9 mouse cellular contexts compared by ENCODE assay signal in genomic region chr4:145295589-145296300, GRCm38 (mm10). TPM values are rescaled to one million over a fixed set of nuclear protein-coding genes. Genes with fewer than 3 reads are reported as not detected.
DNase-seq lines count a peak whose midpoint lies in the region; ATAC-seq and TF ChIP-seq lines count a peak whose summit lies in the region.
"Had no signal": no experiment of that assay in that cellular context is flagged by ENCODE, and none has a peak within 500 bp of the region (broad histone marks: within the 10 kb centered on the region; RNA-seq: fewer than 3 reads in every experiment).

No protein-coding gene starts in this region.

- H3K4me3 ChIP-seq in forebrain, embryonic 10.5 days = no peak overlapping the region
- H3K4me3 ChIP-seq in forebrain, embryonic 13.5 days = no peak overlapping the region
- no peak overlapping the region for H3K4me3 ChIP-seq in MEL (ENCODE audit: control insufficient read depth in 1 of 2, insufficient read depth in 1 of 2, low read depth in 2 of 2, low read length in 2 of 2)
- H3K4me3 ChIP-seq in small intestine, adult 2 months (ENCODE audit: low read depth, low read length) = no peak overlapping the region
- H3K4me3 ChIP-seq: lung, embryonic 15.5 days had no signal

- no peak for TF ChIP-seq EP300 in MEL (IDR thresholded peaks at IDR 0.05; ENCODE audit: low read depth in 1 of 2, low read length in 2 of 2)

- no peaks in the 10 kb centered on the region for H3K4me1 ChIP-seq in forebrain, embryonic 10.5 days
- no peaks in the 10 kb centered on the region for H3K4me1 ChIP-seq in forebrain, embryonic 13.5 days
- 0 out of 4 replicates have a peak, but pooled peaks cover 0 to 7% of the 10 kb centered on the region in 2 experiments for H3K4me1 ChIP-seq in MEL (ENCODE audit: control insufficient read depth in 1 of 2, insufficient read depth in 2 of 2, low read length in 2 of 2)
- H3K4me1 ChIP-seq in small intestine, adult 2 months (ENCODE audit: control insufficient read depth, insufficient read depth, insufficient read length, low read length) = no peaks in the 10 kb centered on the region; the same call in 1 of the 2 replicates
- H3K4me1 ChIP-seq: lung, embryonic 15.5 days had no signal

- no peak overlapping the region for H3K27ac ChIP-seq in forebrain, embryonic 10.5 days
- H3K27ac ChIP-seq in forebrain, embryonic 13.5 days = no peak overlapping the region
- no peak overlapping the region for H3K27ac ChIP-seq in MEL (ENCODE audit: control insufficient read depth, low read depth, low read length)
- H3K27ac ChIP-seq in small intestine, adult 2 months (ENCODE audit: insufficient read depth, low read depth, low read length) = no peak overlapping the region
- H3K27ac ChIP-seq: lung, embryonic 15.5 days had no signal

- 53% methylated on average over 5 of the region's 5 CpGs for WGBS in forebrain, embryonic 10.5 days
- 48% methylated on average over 5 of the region's 5 CpGs for WGBS in forebrain, embryonic 13.5 days
- 54% methylated on average over 5 of the region's 5 CpGs for WGBS in small intestine, adult 2 months

- no peaks in the 10 kb centered on the region for H3K79me2 ChIP-seq in MEL (ENCODE audit: control insufficient read depth, insufficient read depth, low read length, poor library complexity)

- ATAC-seq in forebrain, embryonic 13.5 days = no peak
- ATAC-seq in common myeloid progenitor, adult 5-6 weeks (replicated peaks; ENCODE audit: low read depth, poor library complexity, severe bottlenecking) = peak; percentile 61
- peak; percentile 58 for ATAC-seq in megakaryocyte, adult 5-6 weeks (ENCODE audit: poor library complexity, severe bottlenecking)

- DNase-seq in forebrain, embryonic 10.5 days (ENCODE audit: extremely low spot score, low spot score) = peak; percentile 21
- DNase-seq in MEL (ENCODE audit: low read depth, low spot score) = peak; percentile 78
- DNase-seq in heart, postnatal 36 days = peak; percentile 61 to 76
- peak; percentile 77 to 81 for DNase-seq in layer of hippocampus, postnatal 10 days (ENCODE audit: low spot score in 2 of 2)

- no peak overlapping the region for H3K4me2 ChIP-seq in forebrain, embryonic 13.5 days
- H3K4me2 ChIP-seq: lung, embryonic 15.5 days had no signal

- intact Hi-C loops in heart, postnatal 36 days (cut with DNase I) = loop anchor here (1.0 to 2.0 kb wide), 2 partner anchors 139 to 531 kb away; no protein-coding TSS in a partner anchor

- TF ChIP-seq POLR2A in MEL (IDR thresholded peaks at IDR 0.05; ENCODE audit: control insufficient read depth in 1 of 2, insufficient read depth in 1 of 2, low read depth in 1 of 2, low read length in 2 of 2, poor library complexity in 1 of 2) = no peak
- TF ChIP-seq POLR2A in small intestine, adult 2 months (IDR thresholded peaks at IDR 0.05; ENCODE audit: low read depth, low read length) = no peak

- no peaks in the 10 kb centered on the region for H3K9me3 ChIP-seq in forebrain, embryonic 10.5 days
- H3K9me3 ChIP-seq in forebrain, embryonic 13.5 days (replicated peaks) = no peaks in the 10 kb centered on the region
- H3K9me3 ChIP-seq in MEL (replicated peaks; ENCODE audit: insufficient read depth, low read length) = no peaks in the 10 kb centered on the region
- H3K9me3 ChIP-seq: lung, embryonic 15.5 days had no signal

- peak; percentile 94 for TF ChIP-seq RAD21 in MEL (IDR thresholded peaks at IDR 0.05; ENCODE audit: low read depth, low read length)

- peak; percentile 80 to 92 (median 86) for TF ChIP-seq CTCF in MEL (IDR thresholded peaks at IDR 0.05 in 2 of 3, conservative IDR thresholded peaks at IDR 0.05 in 1 of 3; ENCODE audit: control insufficient read depth in 1 of 3, insufficient read depth in 1 of 3, low read depth in 2 of 3, low read length in 3 of 3, poor library complexity in 1 of 3, severe bottlenecking in 1 of 3)
- peak; percentile 78; the same call in 1 of the 2 replicates for TF ChIP-seq CTCF in small intestine, adult 2 months (IDR thresholded peaks at IDR 0.05; ENCODE audit: extremely low read depth, insufficient read length, insufficient replicate concordance, low read depth, low read length)

- H3K27me3 ChIP-seq in forebrain, embryonic 10.5 days (ENCODE audit: poor library complexity, severe bottlenecking) = no peaks in the 10 kb centered on the region
- no peaks in the 10 kb centered on the region for H3K27me3 ChIP-seq in forebrain, embryonic 13.5 days
- H3K27me3 ChIP-seq in MEL (ENCODE audit: control insufficient read depth in 1 of 2, insufficient read depth in 2 of 2, low read length in 2 of 2) = no peaks in the 10 kb centered on the region
- H3K27me3 ChIP-seq in small intestine, adult 2 months (ENCODE audit: control insufficient read depth, insufficient read depth, low read length) = no peaks in the 10 kb centered on the region
- H3K27me3 ChIP-seq: lung, embryonic 15.5 days had no signal

- H3K36me3 ChIP-seq in forebrain, embryonic 10.5 days (replicated peaks) = no peaks in the 10 kb centered on the region
- no peaks in the 10 kb centered on the region for H3K36me3 ChIP-seq in forebrain, embryonic 13.5 days (ENCODE audit: poor library complexity, severe bottlenecking)
- no peaks in the 10 kb centered on the region for H3K36me3 ChIP-seq in MEL (ENCODE audit: control insufficient read depth in 1 of 2, insufficient read depth in 2 of 2, low read length in 2 of 2)
- no peaks in the 10 kb centered on the region for H3K36me3 ChIP-seq in small intestine, adult 2 months (ENCODE audit: control insufficient read depth, insufficient read depth, low read length)
- H3K36me3 ChIP-seq: lung, embryonic 15.5 days had no signal

- H3K9ac ChIP-seq in forebrain, embryonic 13.5 days = no peak overlapping the region
- H3K9ac ChIP-seq in MEL (ENCODE audit: control insufficient read depth, low read depth, low read length, poor library complexity, severe bottlenecking) = no peak overlapping the region
- H3K9ac ChIP-seq: lung, embryonic 15.5 days had no signal

TF ChIP-seq in MEL, 35 proteins besides CTCF, POLR2A, EP300 and RAD21 (continues in another document):
- TF ChIP-seq ZC3H11A (IDR thresholded peaks at IDR 0.05; ENCODE audit: low read depth, low read length) (peak; percentile 85), MAZ (IDR thresholded peaks at IDR 0.05; ENCODE audit: low read depth, low read length) (no peak), ZMIZ1 (IDR thresholded peaks at IDR 0.05; ENCODE audit: low read depth, low read length) (no peak), RCOR1 (IDR thresholded peaks at IDR 0.05; ENCODE audit: low read depth, low read length) (no peak), E2F4 (IDR thresholded peaks at IDR 0.05; ENCODE audit: borderline replicate concordance, low read depth, low read length) (no peak), USF1 (IDR thresholded peaks at IDR 0.05; ENCODE audit: low read depth, low read length) (no peak), SMC3 (IDR thresholded peaks at IDR 0.05; ENCODE audit: low read depth, low read length) (peak; percentile 88), NRF1 (IDR thresholded peaks at IDR 0.05; ENCODE audit: insufficient read depth, low read depth, low read length, poor library complexity, severe bottlenecking) (no peak), HCFC1 (IDR thresholded peaks at IDR 0.05; ENCODE audit: low read depth, low read length) (no peak), MYB (IDR thresholded peaks at IDR 0.05; ENCODE audit: low read depth, low read length) (no peak), BHLHE40 (IDR thresholded peaks at IDR 0.05; ENCODE audit: borderline replicate concordance, low read depth, low read length) (no peak), MYC (IDR thresholded peaks at IDR 0.05; ENCODE audit: low read depth, low read length) (0 out of 2 replicates have a peak, but pooled peaks have one; percentile 55), SIN3A (IDR thresholded peaks at IDR 0.05; ENCODE audit: low read length) (no peak), CHD2 (IDR thresholded peaks at IDR 0.05; ENCODE audit: low read length) (no peak), ZNF384 (IDR thresholded peaks at IDR 0.05; ENCODE audit: low read depth, low read length) (peak; percentile 98), CHD1 (IDR thresholded peaks at IDR 0.05; ENCODE audit: low read depth, low read length) (no peak), GABPA (IDR thresholded peaks at IDR 0.05; ENCODE audit: low read depth, low read length) (no peak), TBP (IDR thresholded peaks at IDR 0.05; ENCODE audit: low read depth, low read length) (no peak), KAT2A (conservative IDR thresholded peaks at IDR 0.05; ENCODE audit: low read depth, low read length) (no peak), NELFE (IDR thresholded peaks at IDR 0.05; ENCODE audit: low read depth, low read length) (no peak), UBTF (IDR thresholded peaks at IDR 0.05; ENCODE audit: borderline replicate concordance, insufficient read depth, low read depth, low read length) (no peak), MEF2A (IDR thresholded peaks at IDR 0.05; ENCODE audit: extremely low read depth, insufficient replicate concordance, low read depth, low read length, poor library complexity, severe bottlenecking) (no peak)

RNA-seq across cellular contexts. Expression of gene Tnfrsf8, which starts 19.2 kb away (rescaled TPM):
- polyA plus RNA-seq in forebrain, embryonic 10.5 days (2016; fragmentation: Nextera tagmentation; extraction: Ambion mirVana) = 0.05 TPM in 1 of 2 replicates, not detected in the other
- polyA plus RNA-seq in forebrain, embryonic 13.5 days (2015; fragmentation: Nextera tagmentation; extraction: Ambion mirVana) = 0.08 and 0.18 TPM in 2 replicates
- total RNA-seq in MEL (2012; rRNA removed) = not detected in 2 replicates
- not detected for polyA plus RNA-seq in MEL (2012; ENCODE audit: insufficient read depth in 1 of 2, insufficient read length in 2 of 2, low read depth in 1 of 2, low replicate concordance in 2 of 2, missing spikeins in 1 of 2)
- total RNA-seq in common myeloid progenitor, adult 5-6 weeks (2017) = 0.05 and 0.29 TPM in 2 replicates
- total RNA-seq in heart, postnatal 36 days (2021) = under 1 TPM in 1 of 2 experiments, not detected in 1; 0.11 TPM
- under 1 TPM; 0.47 to 0.73 TPM for total RNA-seq in layer of hippocampus, postnatal 10 days (2021)
- 1.1 and 2.7 TPM in 2 replicates for total RNA-seq in megakaryocyte, adult 5-6 weeks (2015)
- total RNA-seq in megakaryocyte, adult 5-6 weeks (2017) = 1.7 and 2.8 TPM in 2 replicates
- polyA plus RNA-seq in small intestine, adult 2 months (2012; rRNA removed) = 0.15 and 0.35 TPM in 2 replicates

RNA-seq across cellular contexts. Expression of gene Tnfrsf1b, which starts 49.1 kb away (rescaled TPM):
- polyA plus RNA-seq in forebrain, embryonic 10.5 days (2016; fragmentation: Nextera tagmentation; extraction: Ambion mirVana) = 2.1 and 2.5 TPM in 2 replicates
- polyA plus RNA-seq in forebrain, embryonic 13.5 days (2015; fragmentation: Nextera tagmentation; extraction: Ambion mirVana) = 1.6 and 1.8 TPM in 2 replicates
- total RNA-seq in MEL (2012; rRNA removed) = 0.33 and 0.58 TPM in 2 replicates
- 1 to 10 TPM in 1 of 2 experiments, not detected in 1; 1.2 TPM for polyA plus RNA-seq in MEL (2012; ENCODE audit: insufficient read depth in 1 of 2, insufficient read length in 2 of 2, low read depth in 1 of 2, low replicate concordance in 2 of 2, missing spikeins in 1 of 2)
- 17.1 and 20.1 TPM in 2 replicates for total RNA-seq in common myeloid progenitor, adult 5-6 weeks (2017)
- 1 to 10 TPM; 6.0 to 8.1 TPM for total RNA-seq in heart, postnatal 36 days (2021)
- total RNA-seq in layer of hippocampus, postnatal 10 days (2021) = 1 to 10 TPM; 2.5 TPM
- total RNA-seq in megakaryocyte, adult 5-6 weeks (2015) = 107 and 112 TPM in 2 replicates
- total RNA-seq in megakaryocyte, adult 5-6 weeks (2017) = 113 and 122 TPM in 2 replicates
- 13.5 and 14.2 TPM in 2 replicates for polyA plus RNA-seq in small intestine, adult 2 months (2012; rRNA removed)

Comparison
In these comparisons a context has a peak if more than half of its experiments do, and no peak if none do; other contexts are left out.
1. DNase-seq: peak in every context shown above with its lines; median percentile 79 in layer of hippocampus, postnatal 10 days; 78 in MEL; 68 in heart, postnatal 36 days; 21 in forebrain, embryonic 10.5 days.